Mouse (Mus musculus): ENCODE results near the gene Limd2.

DNA sequence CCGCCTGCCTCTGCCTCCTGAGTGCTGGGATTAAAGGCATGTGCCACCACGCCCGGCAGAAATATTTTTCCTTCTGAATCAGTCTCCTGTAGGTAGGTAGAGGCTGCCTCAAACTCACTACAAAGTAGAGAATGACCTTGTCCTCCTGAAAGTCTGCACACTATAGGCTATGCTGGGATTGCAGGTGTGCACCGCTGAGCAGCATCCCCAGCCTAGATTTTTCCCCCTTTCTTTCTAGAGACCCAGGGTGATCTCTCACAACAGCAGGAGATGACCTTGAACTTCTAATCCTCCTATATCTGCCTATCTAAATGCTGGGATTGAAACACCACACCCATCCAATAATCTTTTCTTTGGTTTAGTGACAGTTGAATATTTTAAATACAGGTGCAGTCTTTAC is 26.7 kb upstream of the Limd2 start:
- TF ChIP-seq POLR2A (IDR thresholded peaks at IDR 0.05; ENCODE audit: borderline replicate concordance, extremely low read depth, low read depth, low read length) (no peak), CTCF (IDR thresholded peaks at IDR 0.05; ENCODE audit: insufficient read depth, low read length) (no peak)
